Mouse (Mus musculus) liver, postnatal 0 days (tissue): ENCODE measurements around the gene Mrvi1.

Source experiments
- CTCF ChIP-seq: sonication (generic); IDR thresholded peaks from 2 replicates; pipeline ENCODE4 v1.5.1; 2016; ENCODE audit warnings: antibody characterized with exemption, low read depth
- EP300 ChIP-seq: IDR thresholded peaks from 2 replicates; pipeline ENCODE4 v1.6.1; 2016; ENCODE audit warnings: antibody characterized with exemption, low read depth, mild to moderate bottlenecking

- peak; percentile 53 for TF ChIP-seq EP300
- no peak for TF ChIP-seq CTCF
Measured at GRCm38 (mm10) chr7:110854927-110855546, 127.2 kb downstream of the Mrvi1 start.
